Mouse (Mus musculus) olfactory bulb, adult 2 months (tissue): ENCODE results near the gene Fstl1.

Experiments
- CTCF ChIP-seq: fragments of 200-500 bp; IDR thresholded peaks from 2 replicates; pipeline ENCODE4 v1.5.1; 2012; ENCODE audit warnings: low read depth, mild to moderate bottlenecking, low read length, moderate library complexity; ENCODE audit not compliant: insufficient read depth
- POLR2A ChIP-seq: fragments of 200-500 bp; IDR thresholded peaks from 2 replicates; pipeline ENCODE4 v1.6.1; 2012; ENCODE audit warnings: mild to moderate bottlenecking, low read depth, low read length, moderate library complexity; ENCODE audit not compliant: insufficient read depth

DNA sequence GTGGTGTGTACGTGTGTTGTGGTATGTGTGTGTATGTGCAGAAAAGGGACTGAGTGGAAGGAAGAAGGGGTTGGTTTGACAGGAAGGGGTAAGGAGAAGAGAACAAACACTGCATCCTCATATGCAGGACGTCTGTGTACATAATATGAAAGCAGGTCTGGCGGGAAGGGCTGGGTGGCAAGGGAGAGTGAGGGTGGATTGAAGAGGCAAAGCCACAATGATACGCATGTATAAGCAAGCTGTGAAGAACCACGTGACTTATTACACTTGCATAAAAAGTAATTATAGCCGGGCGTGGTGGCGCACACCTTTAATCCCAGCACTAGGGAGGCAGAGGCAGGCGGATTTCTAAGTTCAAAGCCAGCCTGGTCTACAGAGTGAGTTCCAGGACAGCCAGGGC, 89.2 kb downstream of the Fstl1 start:
- TF ChIP-seq CTCF (no peak), POLR2A (no peak)
